In the genomic region with DNA sequence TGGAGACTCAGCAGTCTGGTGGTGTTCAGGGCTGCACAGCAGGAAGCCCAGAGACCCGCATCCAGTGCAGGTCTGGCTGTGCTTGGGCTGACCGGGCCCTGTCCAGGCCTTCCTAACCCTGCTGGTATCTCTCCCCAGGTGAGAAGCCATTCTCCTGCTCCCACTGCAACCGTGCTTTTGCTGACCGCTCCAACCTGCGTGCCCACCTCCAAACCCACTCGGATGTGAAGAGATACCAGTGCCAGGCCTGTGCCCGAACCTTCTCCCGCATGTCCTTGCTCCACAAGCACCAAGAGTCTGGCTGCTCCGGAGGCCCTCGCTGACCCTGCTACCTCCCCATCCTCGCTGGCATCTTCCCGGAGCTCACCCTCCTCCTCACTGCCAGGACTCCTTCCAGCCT, we compare ENCODE assay signal across 12 mouse cellular contexts. TPM values are rescaled to one million over a fixed set of nuclear protein-coding genes. Genes with fewer than 3 reads are reported as not detected.
DNase-seq lines count a peak whose midpoint lies in the region; ATAC-seq and TF ChIP-seq lines count a peak whose summit lies in the region.
"Had no signal": no experiment of that assay in that cellular context is flagged by ENCODE, and none has a peak within 500 bp of the region (broad histone marks: within the 10 kb centered on the region; RNA-seq: fewer than 3 reads in every experiment).

No protein-coding gene starts in this region.

- peak overlapping the region; percentile 16; the same call in 1 of the 2 replicates for H3K9ac ChIP-seq in heart, embryonic 16.5 days (ENCODE audit: low read length)
- no peak overlapping the region for H3K9ac ChIP-seq in heart, adult 2 months (ENCODE audit: low read depth, low read length)
- H3K9ac ChIP-seq in midbrain, embryonic 15.5 days: no peak overlapping the region
- peak overlapping the region; percentile 82 for H3K9ac ChIP-seq in intestine, embryonic 16.5 days (ENCODE audit: low read depth, low read length)
- H3K9ac ChIP-seq in stomach, embryonic 16.5 days (ENCODE audit: low read length): peak overlapping the region; percentile 62

- peak overlapping the region; percentile 11; the same call in 1 of the 2 replicates for H3K27ac ChIP-seq in heart, embryonic 16.5 days (ENCODE audit: low read length)
- no peak overlapping the region; the same call in 1 of the 2 replicates for H3K27ac ChIP-seq in heart, adult 2 months
- peak overlapping the region; percentile 63; the same call in 1 of the 2 replicates for H3K27ac ChIP-seq in midbrain, embryonic 10.5 days (replicated peaks)
- no peak overlapping the region for H3K27ac ChIP-seq in midbrain, embryonic 15.5 days
- peak overlapping the region; percentile 46 for H3K27ac ChIP-seq in intestine, embryonic 16.5 days (ENCODE audit: low read length)
- peak overlapping the region; percentile 48 for H3K27ac ChIP-seq in stomach, embryonic 16.5 days (ENCODE audit: low read length)

- H3K4me2 ChIP-seq in heart, embryonic 16.5 days (ENCODE audit: low read depth, low read length): peak overlapping the region; percentile 37
- no peak overlapping the region for H3K4me2 ChIP-seq in midbrain, embryonic 15.5 days
- peak overlapping the region; percentile 95 for H3K4me2 ChIP-seq in intestine, embryonic 16.5 days (ENCODE audit: low read depth, low read length)
- peak overlapping the region; percentile 62 for H3K4me2 ChIP-seq in stomach, embryonic 16.5 days (ENCODE audit: low read depth, low read length)

- H3K9me3 ChIP-seq in heart, embryonic 16.5 days (replicated peaks; ENCODE audit: control insufficient read depth, low read length): no peaks in the 10 kb centered on the region
- H3K9me3 ChIP-seq in midbrain, embryonic 10.5 days (replicated peaks): no peaks in the 10 kb centered on the region
- H3K9me3 ChIP-seq in midbrain, embryonic 15.5 days: no peaks in the 10 kb centered on the region
- H3K9me3 ChIP-seq in intestine, embryonic 16.5 days (ENCODE audit: control insufficient read depth, low read length): no peaks in the 10 kb centered on the region
- H3K9me3 ChIP-seq in stomach, embryonic 16.5 days (replicated peaks; ENCODE audit: control insufficient read depth, low read length): no peaks in the 10 kb centered on the region

- H3K79me2 ChIP-seq in heart, adult 2 months (replicated peaks; ENCODE audit: control insufficient read depth, insufficient read depth, low read length): no peaks in the 10 kb centered on the region

- intact Hi-C loops in heart, adult 2 months (cut with DNase I): loop anchor here (2.0 kb wide), 1 partner anchor 23 kb away; no protein-coding TSS in a partner anchor

- TF ChIP-seq POLR2A in heart, adult 2 months (IDR thresholded peaks at IDR 0.05; ENCODE audit: insufficient read depth, low read depth, low read length): no peak

- peaks cover 46% of the 10 kb centered on the region for H3K4me1 ChIP-seq in heart, embryonic 16.5 days (ENCODE audit: control insufficient read depth, insufficient read depth, low read length)
- peaks cover 14% of the 10 kb centered on the region for H3K4me1 ChIP-seq in heart, adult 2 months (ENCODE audit: control insufficient read depth, insufficient read depth, low read length)
- peaks cover 73% of the 10 kb centered on the region for H3K4me1 ChIP-seq in midbrain, embryonic 10.5 days
- H3K4me1 ChIP-seq in midbrain, embryonic 15.5 days: peaks cover 25% of the 10 kb centered on the region
- H3K4me1 ChIP-seq in intestine, embryonic 16.5 days (ENCODE audit: control insufficient read depth, insufficient read depth, low read length): peaks cover 44% of the 10 kb centered on the region
- H3K4me1 ChIP-seq in stomach, embryonic 16.5 days (ENCODE audit: control insufficient read depth, insufficient read depth, low read length): peaks cover 35% of the 10 kb centered on the region

- TF ChIP-seq EP300 in heart, adult 2 months (IDR thresholded peaks at IDR 0.05; ENCODE audit: insufficient read depth, low read depth, low read length): no peak

- peak overlapping the region; percentile 9; the same call in 1 of the 2 replicates for H3K4me3 ChIP-seq in heart, embryonic 16.5 days (ENCODE audit: low read length)
- H3K4me3 ChIP-seq in heart, adult 2 months: no peak overlapping the region
- peak overlapping the region; percentile 42 for H3K4me3 ChIP-seq in midbrain, embryonic 10.5 days
- no peak overlapping the region for H3K4me3 ChIP-seq in midbrain, embryonic 15.5 days
- H3K4me3 ChIP-seq in intestine, embryonic 16.5 days (ENCODE audit: low read length): peak overlapping the region; percentile 61; the same call in 1 of the 2 replicates
- H3K4me3 ChIP-seq in stomach, embryonic 16.5 days (replicated peaks; ENCODE audit: low read length): peak overlapping the region; percentile 50; the same call in 1 of the 2 replicates

- no peaks in the 10 kb centered on the region for H3K36me3 ChIP-seq in heart, embryonic 16.5 days (ENCODE audit: control insufficient read depth, insufficient read depth)
- H3K36me3 ChIP-seq in heart, adult 2 months (ENCODE audit: control insufficient read depth, insufficient read depth, low read length): no peaks in the 10 kb centered on the region
- no peaks in the 10 kb centered on the region for H3K36me3 ChIP-seq in midbrain, embryonic 10.5 days
- no peaks in the 10 kb centered on the region for H3K36me3 ChIP-seq in midbrain, embryonic 15.5 days (replicated peaks)
- H3K36me3 ChIP-seq in intestine, embryonic 16.5 days (ENCODE audit: control insufficient read depth, insufficient read depth, low read length): no peaks in the 10 kb centered on the region
- H3K36me3 ChIP-seq in stomach, embryonic 16.5 days (ENCODE audit: control insufficient read depth, insufficient read depth, low read length): no peaks in the 10 kb centered on the region

- WGBS in heart, embryonic 16.5 days: 79% methylated on average over 12 of the region's 12 CpGs
- WGBS in heart, adult 2 months: 85% methylated on average over 12 of the region's 12 CpGs
- WGBS in midbrain, embryonic 10.5 days: 68% methylated on average over 12 of the region's 12 CpGs
- WGBS in midbrain, embryonic 15.5 days: 73% methylated on average over 12 of the region's 12 CpGs
- WGBS in intestine, embryonic 16.5 days: 79% methylated on average over 12 of the region's 12 CpGs
- 83% methylated on average over 12 of the region's 12 CpGs for WGBS in stomach, embryonic 16.5 days

- DNase-seq in heart, adult 2 months: no peak
- DNase-seq in midbrain, embryonic 10.5 days (ENCODE audit: low spot score): no peak
- DNase-seq in urinary bladder, postnatal 36 days (ENCODE audit: low spot score in 2 of 2): no peak
- DNase-seq in embryo, embryonic 10 days (ENCODE audit: low spot score): no peak
- DNase-seq: cerebellum, adult 11 months; kidney, adult 9 months had no signal

- no peak for ATAC-seq in heart, embryonic 16.5 days (replicated peaks; ENCODE audit: extremely low read depth, insufficient read depth, low FRiP score)
- ATAC-seq in midbrain, embryonic 15.5 days (replicated peaks): no peak
- no peak for ATAC-seq in intestine, embryonic 16.5 days
- no peak for ATAC-seq in stomach, embryonic 16.5 days (ENCODE audit: insufficient read depth, low FRiP score)
- ATAC-seq: forebrain, embryonic 14.5 days had no signal

- H3K27me3 ChIP-seq in heart, embryonic 16.5 days (ENCODE audit: control insufficient read depth, insufficient read depth, low read length): peaks cover 9% of the 10 kb centered on the region
- H3K27me3 ChIP-seq in heart, adult 2 months (ENCODE audit: control insufficient read depth, insufficient read depth, low read length): no peaks in the 10 kb centered on the region
- H3K27me3 ChIP-seq in midbrain, embryonic 10.5 days (ENCODE audit: low read depth, poor library complexity, severe bottlenecking): peaks cover 65% of the 10 kb centered on the region
- H3K27me3 ChIP-seq in midbrain, embryonic 15.5 days (replicated peaks): peaks cover 36% of the 10 kb centered on the region
- H3K27me3 ChIP-seq in intestine, embryonic 16.5 days (replicated peaks; ENCODE audit: control insufficient read depth, insufficient read depth, low read length): 0 out of 2 replicates have a peak, but pooled peaks cover 2% of the 10 kb centered on the region
- H3K27me3 ChIP-seq in stomach, embryonic 16.5 days (ENCODE audit: control insufficient read depth, insufficient read depth, low read length): peaks cover 9% of the 10 kb centered on the region; the same call in 1 of the 2 replicates

- no peak for TF ChIP-seq CTCF in heart, adult 2 months (IDR thresholded peaks at IDR 0.05)

RNA-seq across cellular contexts. Expression of gene Snai1, which starts 3.8 kb away (rescaled TPM):
- 12.5 and 20.6 TPM in 2 replicates for polyA plus RNA-seq in heart, embryonic 16.5 days (2015; fragmentation: Nextera tagmentation; extraction: Ambion mirVana)
- 1 to 10 TPM; 1.6 to 2.0 TPM for total RNA-seq in heart, adult 2 months (2021)
- 6.5 and 10.5 TPM in 2 replicates for polyA plus RNA-seq in heart, adult 2 months (2012; rRNA removed)
- polyA plus RNA-seq in midbrain, embryonic 10.5 days (2016; fragmentation: Nextera tagmentation; extraction: Ambion mirVana): 30.0 and 36.1 TPM in 2 replicates
- polyA plus RNA-seq in midbrain, embryonic 15.5 days (2015; fragmentation: Nextera tagmentation; extraction: Ambion mirVana): 5.1 and 6.4 TPM in 2 replicates
- polyA plus RNA-seq in intestine, embryonic 16.5 days (2015; fragmentation: Nextera tagmentation; extraction: Ambion mirVana): 15.6 TPM in 2 replicates
- polyA plus RNA-seq in stomach, embryonic 16.5 days (2015; fragmentation: Nextera tagmentation; extraction: Ambion mirVana): 15.5 and 15.9 TPM in 2 replicates
- total RNA-seq: monocyte, adult 5-6 weeks had no signal

RNA-seq across cellular contexts. Expression of gene Spata2, which starts 49.1 kb away (rescaled TPM):
- polyA plus RNA-seq in heart, embryonic 16.5 days (2015; fragmentation: Nextera tagmentation; extraction: Ambion mirVana): 13.4 and 15.8 TPM in 2 replicates
- 10 to 100 TPM; 15.4 to 15.6 TPM for total RNA-seq in heart, adult 2 months (2021)
- polyA plus RNA-seq in heart, adult 2 months (2012; rRNA removed): 15.5 and 19.7 TPM in 2 replicates
- 19.1 and 23.5 TPM in 2 replicates for polyA plus RNA-seq in midbrain, embryonic 10.5 days (2016; fragmentation: Nextera tagmentation; extraction: Ambion mirVana)
- polyA plus RNA-seq in midbrain, embryonic 15.5 days (2015; fragmentation: Nextera tagmentation; extraction: Ambion mirVana): 34.3 and 34.7 TPM in 2 replicates
- polyA plus RNA-seq in intestine, embryonic 16.5 days (2015; fragmentation: Nextera tagmentation; extraction: Ambion mirVana): 14.2 and 15.4 TPM in 2 replicates
- polyA plus RNA-seq in stomach, embryonic 16.5 days (2015; fragmentation: Nextera tagmentation; extraction: Ambion mirVana): 13.8 and 15.9 TPM in 2 replicates

RNA-seq across cellular contexts. Expression of gene Rnf114, which starts 49.3 kb away (rescaled TPM):
- 78.5 and 79.0 TPM in 2 replicates for polyA plus RNA-seq in heart, embryonic 16.5 days (2015; fragmentation: Nextera tagmentation; extraction: Ambion mirVana)
- total RNA-seq in heart, adult 2 months (2021): 10 to 100 TPM; 60.4 to 76.7 TPM
- 96.3 and 128 TPM in 2 replicates for polyA plus RNA-seq in heart, adult 2 months (2012; rRNA removed)
- 139 and 154 TPM in 2 replicates for polyA plus RNA-seq in midbrain, embryonic 10.5 days (2016; fragmentation: Nextera tagmentation; extraction: Ambion mirVana)
- 131 and 140 TPM in 2 replicates for polyA plus RNA-seq in midbrain, embryonic 15.5 days (2015; fragmentation: Nextera tagmentation; extraction: Ambion mirVana)
- 75.7 and 76.5 TPM in 2 replicates for polyA plus RNA-seq in intestine, embryonic 16.5 days (2015; fragmentation: Nextera tagmentation; extraction: Ambion mirVana)
- 68.7 and 73.3 TPM in 2 replicates for polyA plus RNA-seq in stomach, embryonic 16.5 days (2015; fragmentation: Nextera tagmentation; extraction: Ambion mirVana)

Comparison
In these comparisons a context has a peak if more than half of its experiments do, and no peak if none do; other contexts are left out.
1. H3K27ac ChIP-seq: peak in heart, embryonic 16.5 days (single experiment), midbrain, embryonic 10.5 days (single experiment), intestine, embryonic 16.5 days (single experiment) and stomach, embryonic 16.5 days (single experiment); none in heart, adult 2 months (single experiment) and midbrain, embryonic 15.5 days (single experiment).
2. H3K4me3 ChIP-seq: peak in heart, embryonic 16.5 days (single experiment), midbrain, embryonic 10.5 days (single experiment), intestine, embryonic 16.5 days (single experiment) and stomach, embryonic 16.5 days (single experiment); none in heart, adult 2 months (single experiment) and midbrain, embryonic 15.5 days (single experiment).
3. H3K9ac ChIP-seq: peak in heart, embryonic 16.5 days (single experiment), intestine, embryonic 16.5 days (single experiment) and stomach, embryonic 16.5 days (single experiment); none in heart, adult 2 months (single experiment) and midbrain, embryonic 15.5 days (single experiment).